Mouse (Mus musculus): ENCODE results near the gene Ppp1r9b.

Ppp1r9b gene

GRCm38 (mm10) chr11:95046980-95047680, 56.3 kb downstream of the Ppp1r9b start:
- no peak for DNase-seq (ENCODE audit: low spot score)

GRCm38 (mm10) chr11:95053062-95053461, 62.2 kb downstream of the Ppp1r9b start:
- no peak for DNase-seq (ENCODE audit: low spot score)

All from ovary, postnatal 10 days (tissue).